Mouse (Mus musculus): ENCODE measurements around the gene Diras2.

- TF ChIP-seq POLR2A (IDR thresholded peaks at IDR 0.05; ENCODE audit: extremely low read depth, insufficient read depth, low read length) (no peak), CTCF (IDR thresholded peaks at IDR 0.05; ENCODE audit: low read depth, low read length) (no peak)
Observed at GRCm38 (mm10) chr13:52507460-52508293, 23.4 kb downstream of the Diras2 start.
